Comparison of ENCODE assay signal across 27 mouse cellular contexts in the genomic region with DNA sequence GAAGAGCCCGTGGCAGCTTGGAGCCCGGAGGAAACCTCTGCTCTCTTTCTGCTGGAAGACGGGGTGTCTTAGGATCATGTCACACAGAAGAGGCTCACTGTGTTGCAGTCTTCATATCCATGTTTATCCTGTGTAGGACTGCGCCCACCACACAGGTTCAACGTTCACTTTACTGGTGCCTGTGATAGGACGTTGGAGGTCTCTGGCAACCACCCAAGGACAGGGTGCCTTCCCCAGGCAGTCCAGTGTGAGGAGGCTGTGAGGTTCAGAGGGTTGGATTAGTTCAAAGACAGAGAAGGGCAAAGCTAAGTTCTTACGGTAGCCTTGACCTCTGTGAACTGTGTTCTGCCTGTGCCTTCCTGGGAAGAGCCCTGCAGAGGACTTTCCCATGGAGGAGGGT.
A peak's percentile ranks its signal among the peaks of the same experiment; 100 is the strongest.
DNase-seq lines count a peak whose midpoint lies in the region; ATAC-seq and TF ChIP-seq lines count a peak whose summit lies in the region.
"Had no signal": no experiment of that assay in that cellular context is flagged by ENCODE, and none has a peak within 500 bp of the region (broad histone marks: within the 10 kb centered on the region; RNA-seq: fewer than 3 reads in every experiment).

No protein-coding gene starts in this region.

- no peak for TF ChIP-seq POLR2A in MEL (IDR thresholded peaks at IDR 0.05; ENCODE audit: control insufficient read depth in 1 of 2, insufficient read depth in 1 of 2, low read depth in 1 of 2, low read length in 2 of 2, poor library complexity in 1 of 2)

- no peak for TF ChIP-seq RAD21 in MEL (IDR thresholded peaks at IDR 0.05; ENCODE audit: low read depth, low read length)

- H3K27ac ChIP-seq in heart, embryonic 12.5 days (ENCODE audit: poor library complexity, severe bottlenecking): no peak overlapping the region
- H3K27ac ChIP-seq in layer of hippocampus, adult 2 months: peak overlapping the region; percentile 88
- peak overlapping the region; percentile 59 for H3K27ac ChIP-seq in MEL (ENCODE audit: control insufficient read depth, low read depth, low read length)
- H3K27ac ChIP-seq: liver, embryonic 14.5 days; lung, embryonic 15.5 days; midbrain, embryonic 13.5 days; neural tube, embryonic 13.5 days had no signal

- peak; percentile 37 for DNase-seq in adrenal gland, postnatal 10 days
- DNase-seq in adrenal gland, postnatal 25 days: no peak
- DNase-seq in heart, postnatal 14 days: no peak
- no peak for DNase-seq in layer of hippocampus, adult 2 months (ENCODE audit: low spot score in 2 of 2)
- no peak for DNase-seq in layer of hippocampus, postnatal 14 days (ENCODE audit: low spot score in 2 of 2)
- DNase-seq in MEL (ENCODE audit: low read depth, low spot score): peak; percentile 76
- DNase-seq in lung, postnatal 4 days: no peak
- DNase-seq: cerebellum, adult 2 months; cerebellum, postnatal 14 days; gastrocnemius, postnatal 10 days; kidney, adult 18-20 months; kidney, postnatal 36 days; layer of hippocampus, postnatal 36 days; left cerebral cortex, postnatal 4 days; retina, postnatal 1 day; right cerebral cortex, postnatal 14 days; thymus, postnatal 14 days had no signal

- peaks cover 42% of the 10 kb centered on the region for H3K4me1 ChIP-seq in heart, embryonic 12.5 days (replicated peaks)
- peaks cover 11 to 58% of the 10 kb centered on the region in 2 experiments for H3K4me1 ChIP-seq in MEL (ENCODE audit: control insufficient read depth in 1 of 2, insufficient read depth in 2 of 2, low read length in 2 of 2)
- H3K4me1 ChIP-seq: lung, embryonic 15.5 days; megakaryocyte, embryonic 14.5 days had no signal

- 0 out of 2 replicates have a peak overlapping the region, but pooled peaks have one; percentile 22 for H3K9ac ChIP-seq in heart, embryonic 12.5 days
- H3K9ac ChIP-seq in MEL (ENCODE audit: control insufficient read depth, low read depth, low read length, poor library complexity, severe bottlenecking): peak overlapping the region; percentile 58
- H3K9ac ChIP-seq: liver, embryonic 14.5 days; lung, embryonic 15.5 days; midbrain, embryonic 13.5 days; neural tube, embryonic 13.5 days had no signal

- no peak for ATAC-seq in heart, embryonic 12.5 days (ENCODE audit: insufficient number of reproducible peaks, low FRiP score)
- ATAC-seq: forebrain, embryonic 16.5 days; hindbrain, embryonic 16.5 days; midbrain, embryonic 13.5 days had no signal

- TF ChIP-seq CTCF in layer of hippocampus, adult 2 months (conservative IDR thresholded peaks at IDR 0.05): no peak
- no peak for TF ChIP-seq CTCF in MEL (IDR thresholded peaks at IDR 0.05 in 2 of 3, conservative IDR thresholded peaks at IDR 0.05 in 1 of 3; ENCODE audit: control insufficient read depth in 1 of 3, insufficient read depth in 1 of 3, low read depth in 2 of 3, low read length in 3 of 3, poor library complexity in 1 of 3, severe bottlenecking in 1 of 3)

- no peaks in the 10 kb centered on the region; the same call in 1 of the 2 replicates for H3K79me2 ChIP-seq in MEL (ENCODE audit: control insufficient read depth, insufficient read depth, low read length, poor library complexity)

- intact Hi-C loops in heart, postnatal 14 days (cut with DNase I): loop anchor here (5.0 kb wide), 1 partner anchor 36 kb away; no protein-coding TSS in a partner anchor

- no peak overlapping the region for H3K4me3 ChIP-seq in heart, embryonic 12.5 days
- no peak overlapping the region for H3K4me3 ChIP-seq in layer of hippocampus, adult 2 months
- peak overlapping the region; percentile 21 to 27; a peak in 3 of 4 replicates for H3K4me3 ChIP-seq in MEL (ENCODE audit: control insufficient read depth in 1 of 2, insufficient read depth in 1 of 2, low read depth in 2 of 2, low read length in 2 of 2)
- H3K4me3 ChIP-seq: erythroblast, embryonic 14.5 days; lung, embryonic 15.5 days; megakaryocyte, embryonic 14.5 days; midbrain, embryonic 13.5 days; neural tube, embryonic 13.5 days had no signal

- WGBS in heart, embryonic 12.5 days: 55% methylated on average over 7 of the region's 7 CpGs

- H3K9me3 ChIP-seq in heart, embryonic 12.5 days (replicated peaks): no peaks in the 10 kb centered on the region
- H3K9me3 ChIP-seq in MEL (replicated peaks; ENCODE audit: insufficient read depth, low read length): no peaks in the 10 kb centered on the region
- H3K9me3 ChIP-seq: lung, embryonic 15.5 days; megakaryocyte, embryonic 14.5 days; midbrain, embryonic 13.5 days; neural tube, embryonic 13.5 days had no signal

- H3K4me2 ChIP-seq in heart, embryonic 12.5 days: no peak overlapping the region
- H3K4me2 ChIP-seq: lung, embryonic 15.5 days; midbrain, embryonic 13.5 days; neural tube, embryonic 13.5 days had no signal

- no peaks in the 10 kb centered on the region for H3K36me3 ChIP-seq in heart, embryonic 12.5 days
- peaks cover 0 to 49% of the 10 kb centered on the region in 2 experiments; a peak in 2 of 4 replicates for H3K36me3 ChIP-seq in MEL (ENCODE audit: control insufficient read depth in 1 of 2, insufficient read depth in 2 of 2, low read length in 2 of 2)
- H3K36me3 ChIP-seq: G1E; lung, embryonic 15.5 days; midbrain, embryonic 13.5 days; neural tube, embryonic 13.5 days had no signal

- no peaks in the 10 kb centered on the region for H3K27me3 ChIP-seq in heart, embryonic 12.5 days (replicated peaks)
- H3K27me3 ChIP-seq in MEL (ENCODE audit: control insufficient read depth in 1 of 2, insufficient read depth in 2 of 2, low read length in 2 of 2): no peaks in the 10 kb centered on the region
- H3K27me3 ChIP-seq: lung, embryonic 15.5 days had no signal

- TF ChIP-seq EP300 in MEL (IDR thresholded peaks at IDR 0.05; ENCODE audit: low read depth in 1 of 2, low read length in 2 of 2): peak; percentile 42 to 79; a peak in 3 of 4 replicates

TF ChIP-seq in MEL, 35 proteins besides CTCF, POLR2A, EP300 and RAD21:
- no peak for TF ChIP-seq ETS1 (IDR thresholded peaks at IDR 0.05; ENCODE audit: low read depth, low read length)
- no peak for TF ChIP-seq MEF2A (IDR thresholded peaks at IDR 0.05; ENCODE audit: extremely low read depth, insufficient replicate concordance, low read depth, low read length, poor library complexity, severe bottlenecking)
- peak; percentile 52 for TF ChIP-seq MYB (IDR thresholded peaks at IDR 0.05; ENCODE audit: low read depth, low read length)
- no peak for TF ChIP-seq TBP (IDR thresholded peaks at IDR 0.05; ENCODE audit: low read depth, low read length)
- no peak for TF ChIP-seq POLR2AphosphoS2 (IDR thresholded peaks at IDR 0.05; ENCODE audit: low read length)
- 0 out of 2 replicates have a peak, but pooled peaks have one; percentile 28 for TF ChIP-seq SIN3A (IDR thresholded peaks at IDR 0.05; ENCODE audit: low read length)
- no peak for TF ChIP-seq KAT2A (conservative IDR thresholded peaks at IDR 0.05; ENCODE audit: low read depth, low read length)
- TF ChIP-seq CHD1 (IDR thresholded peaks at IDR 0.05; ENCODE audit: low read depth, low read length): no peak
- 0 out of 2 replicates have a peak, but pooled peaks have one; percentile 36 for TF ChIP-seq TCF12 (IDR thresholded peaks at IDR 0.05; ENCODE audit: low read depth, low read length)
- TF ChIP-seq ELF1 (IDR thresholded peaks at IDR 0.05; ENCODE audit: low read depth, low read length): no peak

Comparison
In these comparisons a context has a peak if more than half of its experiments do, and no peak if none do; other contexts are left out.
1. DNase-seq: peak in adrenal gland, postnatal 10 days (single experiment) and MEL (single experiment); none in adrenal gland, postnatal 25 days (single experiment), heart, postnatal 14 days (0 of 2), layer of hippocampus, adult 2 months (0 of 2), layer of hippocampus, postnatal 14 days (0 of 2) and lung, postnatal 4 days (0 of 2).
2. H3K4me3 ChIP-seq: peak in MEL (2 of 2); none in heart, embryonic 12.5 days (single experiment) and layer of hippocampus, adult 2 months (single experiment).